Mouse (Mus musculus) MEL (cell line): ENCODE data around the gene Asic3. TPM values are rescaled to one million over a fixed set of nuclear protein-coding genes. Genes with fewer than 3 reads are reported as not detected.

Source experiments
- DNase-seq: peaks from one replicate; pipeline ENCODE4 v3.0.0; 2011; ENCODE audit warnings: low read depth, low spot score
- H3K27ac ChIP-seq: 2 replicates; pipeline ENCODE4 v1.5.1; 2012; ENCODE audit warnings: low read depth, mild to moderate bottlenecking, control low read depth, low read length, moderate library complexity; ENCODE audit not compliant: control insufficient read depth
- H3K27me3 ChIP-seq, 2 experiments: fragments of 150-350 bp in 1 of 2; sonication (generic) in 1 of 2; 2 replicates each; pipeline ENCODE4 v1.6.1; 2012; ENCODE audit warnings: low read length in 2 of 2, mild to moderate bottlenecking in 2 of 2, improper control_type of control experiment in 1 of 2, moderate library complexity in 1 of 2; ENCODE audit not compliant: insufficient read depth in 2 of 2, control insufficient read depth in 1 of 2
- H3K36me3 ChIP-seq, 2 experiments: 2 replicates each; pipeline ENCODE4 v1.6.1; 2012 to 2014; ENCODE audit warnings: low read length in 2 of 2, improper control_type of control experiment in 1 of 2, inconsistent platforms in 1 of 2, mild to moderate bottlenecking in 1 of 2; ENCODE audit not compliant: insufficient read depth in 2 of 2, control insufficient read depth in 1 of 2
- H3K4me1 ChIP-seq, 2 experiments: fragments of 150-350 bp in 1 of 2; sonication (generic) in 1 of 2; 2 replicates each; pipeline ENCODE4 v1.6.1; 2012; ENCODE audit warnings: low read length in 2 of 2, improper control_type of control experiment in 1 of 2, mild to moderate bottlenecking in 1 of 2; ENCODE audit not compliant: insufficient read depth in 2 of 2, control insufficient read depth in 1 of 2
- H3K4me3 ChIP-seq, 2 experiments: fragments of 150-350 bp in 1 of 2; sonication (generic) in 1 of 2; 2 replicates each; pipeline ENCODE4 v1.5.1; 2012; ENCODE audit warnings: low read depth in 2 of 2, low read length in 2 of 2, mild to moderate bottlenecking in 2 of 2, moderate library complexity in 2 of 2, control low read depth in 1 of 2, improper control_type of control experiment in 1 of 2; ENCODE audit not compliant: control insufficient read depth in 1 of 2, insufficient read depth in 1 of 2
- H3K79me2 ChIP-seq: 2 replicates; pipeline ENCODE4 v1.6.1; 2012; ENCODE audit warnings: mild to moderate bottlenecking, low read length, moderate library complexity; ENCODE audit not compliant: control insufficient read depth, poor library complexity, insufficient read depth
- H3K9ac ChIP-seq: 2 replicates; pipeline ENCODE4 v1.6.1; 2012; ENCODE audit warnings: low read depth, mild to moderate bottlenecking, control low read depth, low read length, moderate library complexity; ENCODE audit not compliant: control insufficient read depth, poor library complexity, severe bottlenecking
- H3K9me3 ChIP-seq: fragments of 150-350 bp; sonication (generic); replicated peaks from 2 replicates; pipeline ENCODE4 v1.6.1; 2012; ENCODE audit warnings: mild to moderate bottlenecking, low read length, improper control_type of control experiment, moderate library complexity; ENCODE audit not compliant: insufficient read depth
- BHLHE40 ChIP-seq: IDR thresholded peaks from 2 replicates; pipeline ENCODE4 v1.6.1; 2012; ENCODE audit warnings: low read depth, mild to moderate bottlenecking, inconsistent platforms, low read length, improper control_type of control experiment, borderline replicate concordance
- CHD1 ChIP-seq: IDR thresholded peaks from 2 replicates; pipeline ENCODE4 v1.6.1; 2012; ENCODE audit warnings: low read depth, mild to moderate bottlenecking, inconsistent platforms, low read length, improper control_type of control experiment
- CTCF ChIP-seq, 3 experiments: IDR thresholded peaks in 2 of 3; conservative IDR thresholded peaks in 1 of 3; 2 replicates each; pipeline ENCODE4 v1.5.1; 2011 to 2012; ENCODE audit warnings: low read length in 3 of 3, low read depth in 2 of 3, mild to moderate bottlenecking in 2 of 3, improper control_type of control experiment in 1 of 3, inconsistent platforms in 1 of 3, mixed read lengths in 1 of 3, moderate library complexity in 1 of 3; ENCODE audit not compliant: control insufficient read depth in 1 of 3, insufficient read depth in 1 of 3, poor library complexity in 1 of 3, severe bottlenecking in 1 of 3
- E2F4 ChIP-seq: IDR thresholded peaks from 2 replicates; pipeline ENCODE4 v1.6.1; 2011; ENCODE audit warnings: low read depth, low read length, improper control_type of control experiment, borderline replicate concordance
- ELF1 ChIP-seq: IDR thresholded peaks from 2 replicates; pipeline ENCODE4 v1.6.1; 2014; ENCODE audit warnings: low read depth, mild to moderate bottlenecking, inconsistent platforms, low read length, improper control_type of control experiment, moderate library complexity
- EP300 ChIP-seq, 2 experiments: IDR thresholded peaks; 2 replicates each; pipeline ENCODE4 v1.6.1; 2011; ENCODE audit warnings: improper control_type of control experiment in 2 of 2, low read length in 2 of 2, low read depth in 1 of 2, mild to moderate bottlenecking in 1 of 2
- GABPA ChIP-seq: IDR thresholded peaks from 2 replicates; pipeline ENCODE4 v1.6.1; 2012; ENCODE audit warnings: low read depth, mild to moderate bottlenecking, inconsistent platforms, low read length, improper control_type of control experiment, moderate library complexity
- KAT2A ChIP-seq: conservative IDR thresholded peaks from 2 replicates; pipeline ENCODE4 v1.6.1; 2012; ENCODE audit warnings: low read depth, low read length, improper control_type of control experiment, inconsistent platforms
- MAZ ChIP-seq: IDR thresholded peaks from 2 replicates; pipeline ENCODE4 v1.6.1; 2012; ENCODE audit warnings: low read depth, mild to moderate bottlenecking, inconsistent platforms, low read length, improper control_type of control experiment
- MEF2A ChIP-seq: IDR thresholded peaks from 2 replicates; pipeline ENCODE4 v1.6.1; 2014; ENCODE audit warnings: low read depth, mild to moderate bottlenecking, inconsistent platforms, low read length, improper control_type of control experiment; ENCODE audit not compliant: poor library complexity, insufficient replicate concordance, severe bottlenecking; ENCODE audit errors: extremely low read depth
- MXI1 ChIP-seq: IDR thresholded peaks from 2 replicates; pipeline ENCODE4 v1.6.1; 2011; ENCODE audit warnings: mild to moderate bottlenecking, low read depth, low read length, improper control_type of control experiment
- MYB ChIP-seq: IDR thresholded peaks from 2 replicates; pipeline ENCODE4 v1.6.1; 2011; ENCODE audit warnings: mild to moderate bottlenecking, low read depth, low read length, improper control_type of control experiment
- MYC ChIP-seq: IDR thresholded peaks from 2 replicates; pipeline ENCODE4 v1.6.1; 2011; ENCODE audit warnings: low read depth, mild to moderate bottlenecking, low read length, improper control_type of control experiment, moderate library complexity
- POLR2AphosphoS2 ChIP-seq: IDR thresholded peaks from 2 replicates; pipeline ENCODE4 v1.6.1; 2011; ENCODE audit warnings: low read length, improper control_type of control experiment
- POLR2AphosphoS5 ChIP-seq: IDR thresholded peaks from 2 replicates; pipeline ENCODE4 v1.6.1; 2012; ENCODE audit warnings: low read depth, borderline replicate concordance, mild to moderate bottlenecking, inconsistent platforms, low read length, moderate library complexity, mixed read lengths
- RAD21 ChIP-seq: IDR thresholded peaks from 2 replicates; pipeline ENCODE4 v1.6.1; 2011; ENCODE audit warnings: mild to moderate bottlenecking, low read depth, low read length, improper control_type of control experiment
- SMC3 ChIP-seq: IDR thresholded peaks from 2 replicates; pipeline ENCODE4 v1.6.1; 2011; ENCODE audit warnings: low read depth, low read length, improper control_type of control experiment
- TAL1 ChIP-seq: IDR thresholded peaks from 2 replicates; pipeline ENCODE4 v1.6.1; 2012; ENCODE audit warnings: mild to moderate bottlenecking, inconsistent platforms, low read length, moderate library complexity, mixed read lengths
- TBP ChIP-seq: IDR thresholded peaks from 2 replicates; pipeline ENCODE4 v1.8.0; 2011; ENCODE audit warnings: low read depth, low read length, improper control_type of control experiment
- TCF12 ChIP-seq: IDR thresholded peaks from 2 replicates; pipeline ENCODE4 v1.6.1; 2014; ENCODE audit warnings: low read depth, mild to moderate bottlenecking, inconsistent platforms, low read length, improper control_type of control experiment, moderate library complexity
- USF1 ChIP-seq: IDR thresholded peaks from 2 replicates; pipeline ENCODE4 v1.6.1; 2014; ENCODE audit warnings: low read depth, mild to moderate bottlenecking, inconsistent platforms, low read length, improper control_type of control experiment, moderate library complexity
- USF2 ChIP-seq, 2 experiments: IDR thresholded peaks; 2 replicates each; pipeline ENCODE4 v1.6.1; 2011 to 2012; ENCODE audit warnings: improper control_type of control experiment in 2 of 2, low read length in 2 of 2, borderline replicate concordance in 1 of 2, inconsistent platforms in 1 of 2, low read depth in 1 of 2, mild to moderate bottlenecking in 1 of 2; ENCODE audit not compliant: insufficient read depth in 1 of 2
- ZC3H11A ChIP-seq: IDR thresholded peaks from 2 replicates; pipeline ENCODE4 v1.6.1; 2012; ENCODE audit warnings: low read depth, mild to moderate bottlenecking, inconsistent platforms, low read length, improper control_type of control experiment
- ZMIZ1 ChIP-seq: IDR thresholded peaks from 2 replicates; pipeline ENCODE4 v1.6.1; 2012; ENCODE audit warnings: low read depth, mild to moderate bottlenecking, inconsistent platforms, low read length, improper control_type of control experiment, moderate library complexity
- ZNF384 ChIP-seq: IDR thresholded peaks from 2 replicates; pipeline ENCODE4 v1.6.1; 2012; ENCODE audit warnings: low read depth, mild to moderate bottlenecking, inconsistent platforms, low read length, improper control_type of control experiment
- polyA plus RNA-seq, 2 experiments: library from polyadenylated mRNA; stranded (reverse) in 1 of 2; unstranded in 1 of 2; fragments of >175 nt in 1 of 2; fragments of >200 nt in 1 of 2; gene quantifications; 2 replicates each; pipeline versions ENCODE4 v1.2.1 to v1.2.4; 2012; ENCODE audit warnings: low replicate concordance in 2 of 2, low read depth in 1 of 2; ENCODE audit not compliant: insufficient read length in 2 of 2, insufficient read depth in 1 of 2, missing spikeins in 1 of 2
- total RNA-seq: library from RNA; depleted of rRNA; stranded (reverse); fragments of 300-350 nt; gene quantifications from 2 replicates; pipeline ENCODE4 v1.2.3, GENCODE M21; 2012; rRNA removed

Gene Asic3
- total RNA-seq (0.04 TPM in 1 of 2 replicates, not detected in the other), polyA plus RNA-seq (under 1 TPM in 1 of 2 experiments, not detected in 1; 0.35 TPM)

- Histone ChIP-seq H3K9ac (no peak within 1 kb of the TSS), H3K4me1 (peaks cover 0 to 3% of the 10 kb centered on the region in 2 experiments; a peak in 1 of 4 replicates), H3K9me3 (no peaks in the 10 kb centered on the region), H3K4me3 (no peak within 1 kb of the TSS), H3K27me3 (no peaks in the 10 kb centered on the region), H3K27ac (no peak within 1 kb of the TSS), H3K36me3 (no peaks in the 10 kb centered on the region; a peak in 1 of 4 replicates), H3K79me2 (no peaks in the 10 kb centered on the region)
- TF ChIP-seq MAZ: no peak
- TF ChIP-seq TCF12: no peak
- TF ChIP-seq MXI1: no peak
- no peak for TF ChIP-seq ELF1
- no peak for TF ChIP-seq MYC
- TF ChIP-seq ZC3H11A: no peak
- no peak for TF ChIP-seq ZNF384
- TF ChIP-seq CHD1: no peak
- no peak for TF ChIP-seq POLR2AphosphoS2
- TF ChIP-seq KAT2A: no peak
- TF ChIP-seq E2F4: no peak
- DNase-seq: no peak
These were observed at the start of gene Asic3 for GRCm38 (mm10) chr5:24413042-24413693. Gene Asic3, plus strand, starts transcription at chr5:24413392.

- Histone ChIP-seq H3K27me3 (peaks cover 0 to 2% of the 10 kb centered on the region in 2 experiments; a peak in 1 of 4 replicates), H3K36me3 (peaks cover 0 to 4% of the 10 kb centered on the region in 2 experiments; a peak in 2 of 4 replicates)
- no peak for DNase-seq
These were observed 49.7 kb upstream of the Asic3 start for GRCm38 (mm10) chr5:24363467-24363866.

More at GRCm38 (mm10) chr5:24363467-24363866, 49.7 kb upstream of the Asic3 start:
- no peaks in the 10 kb centered on the region for H3K79me2 ChIP-seq
- H3K9ac ChIP-seq: no peak overlapping the region
- no peaks in the 10 kb centered on the region for H3K9me3 ChIP-seq
- TF ChIP-seq USF2 (IDR thresholded peaks at IDR 0.05; ENCODE audit: borderline replicate concordance in 1 of 2, insufficient read depth in 1 of 2, low read depth in 1 of 2, low read length in 2 of 2) (no peak), BHLHE40 (no peak), CTCF (IDR thresholded peaks at IDR 0.05 in 2 of 3, conservative IDR thresholded peaks at IDR 0.05 in 1 of 3; ENCODE audit: control insufficient read depth in 1 of 3, insufficient read depth in 1 of 3, low read depth in 2 of 3, low read length in 3 of 3, poor library complexity in 1 of 3, severe bottlenecking in 1 of 3) (no peak), SMC3 (no peak), ELF1 (no peak), POLR2AphosphoS5 (no peak), MAZ (no peak), RAD21 (no peak), MYB (no peak), ZMIZ1 (no peak), EP300 (IDR thresholded peaks at IDR 0.05; ENCODE audit: low read depth in 1 of 2, low read length in 2 of 2) (no peak), MEF2A (no peak), TBP (no peak), MYC (no peak), TAL1 (no peak), GABPA (no peak), USF1 (no peak)
- TF ChIP-seq, all 39 proteins: peak for 0
- Histone ChIP-seq H3K27ac (no peak overlapping the region), H3K4me1 (peaks cover 2 to 13% of the 10 kb centered on the region in 2 experiments; a peak in 3 of 4 replicates), H3K4me3 (no peak overlapping the region)
